Mouse (Mus musculus): Measurements from ENCODE around the gene Eps8. TPM values are rescaled to one million over a fixed set of nuclear protein-coding genes. Genes with fewer than 3 reads are reported as not detected.

The Eps8 gene
- polyA plus RNA-seq, 1 experiment from 2014 or later: 61.3 TPM

Other genes with a start within 250 kb of the Eps8 start
- 154 and 165 TPM in 2 replicates for gene Strap, start 80.2 kb upstream of the Eps8 start, polyA plus RNA-seq (2014; fragmentation: Nextera tagmentation; extraction: Ambion mirVana)
- gene Dera, start 99.7 kb upstream of the Eps8 start, polyA plus RNA-seq (2014; fragmentation: Nextera tagmentation; extraction: Ambion mirVana): 63.8 and 67.1 TPM in 2 replicates

All from intestine, embryonic 14.5 days (tissue).